Mouse (Mus musculus) adipocyte (in vitro differentiated cells): ENCODE results near the gene Zcchc7.
"Not testable (repeated sequence)": the region's sequence is repeated elsewhere in the genome, so short reads cannot be mapped to it uniquely, and the experiment has no call there.

Experiments
- DNase-seq: peaks from one replicate; pipeline ENCODE4 v3.0.0-alpha.2; 2016; ENCODE audit warnings: low spot score

Zcchc7 gene

GRCm38 (mm10) chr4:44757131-44757530 lies 1.5 kb downstream of the Zcchc7 start:
- DNase-seq: not testable (repeated sequence)

GRCm38 (mm10) chr4:44774890-44775289 lies 19.2 kb downstream of the Zcchc7 start:
- no peak for DNase-seq

- peak; percentile 58 for DNase-seq
These were observed 21.0 kb downstream of the Zcchc7 start for GRCm38 (mm10) chr4:44776651-44777050.

- DNase-seq: no peak
These were observed 21.4 kb downstream of the Zcchc7 start for GRCm38 (mm10) chr4:44777101-44777500.

GRCm38 (mm10) chr4:44777711-44778110 lies 22.0 kb downstream of the Zcchc7 start:
- DNase-seq: no peak

GRCm38 (mm10) chr4:44778316-44778715 lies 22.6 kb downstream of the Zcchc7 start:
- DNase-seq: no peak

- no peak for DNase-seq
These were observed 24.9 kb downstream of the Zcchc7 start for GRCm38 (mm10) chr4:44780462-44781157.

- DNase-seq: no peak
These were observed 25.8 kb downstream of the Zcchc7 start for GRCm38 (mm10) chr4:44781494-44781893.

- DNase-seq: no peak
These were observed 28.1 kb downstream of the Zcchc7 start for GRCm38 (mm10) chr4:44783566-44784292.

- DNase-seq: no peak
These were observed 57.2 kb downstream of the Zcchc7 start for GRCm38 (mm10) chr4:44812855-44813254.

GRCm38 (mm10) chr4:44813770-44814169 lies 58.1 kb downstream of the Zcchc7 start:
- DNase-seq: no peak

GRCm38 (mm10) chr4:44816584-44816983 lies 60.9 kb downstream of the Zcchc7 start:
- no peak for DNase-seq

GRCm38 (mm10) chr4:44830609-44831008 lies 74.9 kb downstream of the Zcchc7 start:
- DNase-seq: no peak

GRCm38 (mm10) chr4:44851835-44852251 lies 96.2 kb downstream of the Zcchc7 start:
- no peak for DNase-seq

- no peak for DNase-seq
These were observed 115.9 kb downstream of the Zcchc7 start for GRCm38 (mm10) chr4:44871591-44871990.

GRCm38 (mm10) chr4:44872048-44872447 lies 116.4 kb downstream of the Zcchc7 start:
- DNase-seq: no peak

- no peak for DNase-seq
These were observed 124.5 kb downstream of the Zcchc7 start for GRCm38 (mm10) chr4:44880065-44880623.

GRCm38 (mm10) chr4:44886143-44886542 lies 130.5 kb downstream of the Zcchc7 start:
- no peak for DNase-seq

- no peak for DNase-seq
These were observed 135.7 kb downstream of the Zcchc7 start for GRCm38 (mm10) chr4:44891344-44891743.

- DNase-seq: no peak
These were observed 150.1 kb downstream of the Zcchc7 start for GRCm38 (mm10) chr4:44905651-44906271.

- no peak for DNase-seq
These were observed 150.7 kb downstream of the Zcchc7 start for GRCm38 (mm10) chr4:44906399-44906798.

- peak; percentile 50 for DNase-seq
These were observed 154.4 kb downstream of the Zcchc7 start for GRCm38 (mm10) chr4:44910065-44910464.

- DNase-seq: no peak
These were observed 155.2 kb downstream of the Zcchc7 start for GRCm38 (mm10) chr4:44910857-44911256.
